Mouse (Mus musculus): ENCODE data around the gene Vmn1r1.

- TF ChIP-seq USF1 (IDR thresholded peaks at IDR 0.05; ENCODE audit: low read depth, low read length) (no peak), POLR2AphosphoS2 (IDR thresholded peaks at IDR 0.05; ENCODE audit: low read depth, low read length) (no peak), POLR2A (IDR thresholded peaks at IDR 0.05; ENCODE audit: low read depth, low read length) (no peak), HCFC1 (IDR thresholded peaks at IDR 0.05; ENCODE audit: low read depth, low read length) (no peak), CTCF (conservative IDR thresholded peaks at IDR 0.05 in 1 of 2, IDR thresholded peaks at IDR 0.05 in 1 of 2; ENCODE audit: low read depth in 2 of 2, low read length in 2 of 2) (no peak), SMC3 (IDR thresholded peaks at IDR 0.05; ENCODE audit: low read depth, low read length) (no peak), EP300 (IDR thresholded peaks at IDR 0.05; ENCODE audit: low read length) (no peak), ZKSCAN1 (IDR thresholded peaks at IDR 0.05; ENCODE audit: borderline replicate concordance, low read depth, low read length) (no peak), TBP (conservative IDR thresholded peaks at IDR 0.05; ENCODE audit: low read depth, low read length) (no peak)
Observed at GRCm38 (mm10) chr1:182159575-182159974, 4.7 kb downstream of the Vmn1r1 start.

All from CH12.LX (cell line).